Mouse (Mus musculus) liver, postnatal 0 days (tissue): ENCODE measurements around the gene Agpat1. TPM values are rescaled to one million over a fixed set of nuclear protein-coding genes. Genes with fewer than 3 reads are reported as not detected.

Experiments used
- ATAC-seq: fragments of 200-750 bp; cut with Nextera tagmentation; 2 replicates; pipeline ENCODE4 v1.8.0; 2017; ENCODE audit warnings: mild to moderate bottlenecking, moderate library complexity
- DNase-seq: peaks from one replicate; pipeline ENCODE4 v3.0.0-alpha.2; 2016
- H3K27ac ChIP-seq: fragments of 300-500 bp; sonication (generic); 2 replicates; pipeline ENCODE4 v1.5.1; 2014; ENCODE audit warnings: antibody characterized with exemption, moderate library complexity, mild to moderate bottlenecking, low read depth
- H3K27me3 ChIP-seq: fragments of 300-500 bp; sonication (generic); 2 replicates; pipeline ENCODE4 v1.6.1; 2014; ENCODE audit warnings: low read length, control low read depth, mixed read lengths; ENCODE audit not compliant: insufficient read depth
- H3K36me3 ChIP-seq: fragments of 300-500 bp; sonication (generic); replicated peaks from 2 replicates; pipeline ENCODE4 v1.6.1; 2014; ENCODE audit warnings: mild to moderate bottlenecking, control low read depth, low read length, moderate library complexity, mixed read lengths; ENCODE audit not compliant: insufficient read depth
- H3K4me1 ChIP-seq: fragments of 300-500 bp; sonication (generic); 2 replicates; pipeline ENCODE4 v1.6.1; 2014; ENCODE audit warnings: antibody characterized with exemption, mild to moderate bottlenecking, control low read depth; ENCODE audit not compliant: insufficient read depth
- H3K4me2 ChIP-seq: fragments of 300-500 bp; sonication (generic); 2 replicates; pipeline ENCODE4 v1.6.1; 2014; ENCODE audit warnings: low read depth, mild to moderate bottlenecking, low read length, moderate library complexity, mixed read lengths
- H3K4me3 ChIP-seq: fragments of 300-500 bp; sonication (generic); 2 replicates; pipeline ENCODE4 v1.5.1; 2014; ENCODE audit warnings: low read depth, low read length
- H3K9ac ChIP-seq: fragments of 300-500 bp; sonication (generic); replicated peaks from 2 replicates; pipeline ENCODE4 v1.6.1; 2014; ENCODE audit warnings: mild to moderate bottlenecking, moderate library complexity
- H3K9me3 ChIP-seq: fragments of 300-500 bp; sonication (generic); 2 replicates; pipeline ENCODE4 v1.6.1; 2016; ENCODE audit warnings: mild to moderate bottlenecking, control low read depth, low read length, mixed read lengths
- CTCF ChIP-seq: sonication (generic); IDR thresholded peaks from 2 replicates; pipeline ENCODE4 v1.5.1; 2016; ENCODE audit warnings: antibody characterized with exemption, low read depth
- EP300 ChIP-seq: IDR thresholded peaks from 2 replicates; pipeline ENCODE4 v1.6.1; 2016; ENCODE audit warnings: antibody characterized with exemption, low read depth, mild to moderate bottlenecking
- WGBS: fragments of 180-500 bp; shearing (Covaris S2); extraction: QIAGEN DNeasy Blood & Tissue Kit; methylation state at CpG from one replicate; pipeline ENCODE4 v1.1.7; 2014; ENCODE audit not compliant: insufficient replicate concordance; 5-methylcytosine and 5-hydroxymethylcytosine counted together
- polyA plus RNA-seq: library from polyadenylated mRNA; unstranded; fragments of >200 nt; fragmentation: Nextera tagmentation; extraction: Ambion mirVana; gene quantifications from 2 replicates; pipeline ENCODE4 v1.2.1, GENCODE M21; 2015

Gene Agpat1
- polyA plus RNA-seq, 1 experiment from 2014 or later: 11.1 TPM

- WGBS: under 1% methylated on average over 42 of the region's 45 CpGs
- TF ChIP-seq EP300 (no peak), CTCF (no peak)
- no peaks in the 10 kb centered on the region; the same call in 1 of the 2 replicates for H3K9me3 ChIP-seq
Observed at GRCm38 (mm10) chr17:34627093-34627942, 23.3 kb downstream of the Agpat1 start.

GRCm38 (mm10) chr17:34627943-34628643 is 24.0 kb downstream of the Agpat1 start, which contains the start of gene Ppt2:
Ppt2 (minus strand) TSS chr17:34628510.
- peaks cover 43% of the 10 kb centered on the region for H3K27me3 ChIP-seq
- DNase-seq: peak; percentile 63
- 0 out of 2 replicates have a peak, but pooled peaks have one; percentile 26 for ATAC-seq
- peak within 1 kb of the TSS; percentile 92 for H3K4me2 ChIP-seq
- H3K9ac ChIP-seq: peak within 1 kb of the TSS; percentile 72
- peak within 1 kb of the TSS; percentile 88 for H3K27ac ChIP-seq
- H3K36me3 ChIP-seq: peaks cover 10% of the 10 kb centered on the region; the same call in 1 of the 2 replicates
- no peaks in the 10 kb centered on the region; the same call in 1 of the 2 replicates for H3K9me3 ChIP-seq
- 5% methylated on average over 28 of the region's 29 CpGs for WGBS
- peaks cover 49% of the 10 kb centered on the region for H3K4me1 ChIP-seq
- peak within 1 kb of the TSS; percentile 66 for H3K4me3 ChIP-seq
- TF ChIP-seq CTCF: no peak
- TF ChIP-seq EP300: no peak

More at GRCm38 (mm10) chr17:34627093-34627942, 23.3 kb downstream of the Agpat1 start:
- Histone ChIP-seq H3K4me3 (peak overlapping the region; percentile 66), H3K36me3 (peaks cover 16% of the 10 kb centered on the region), H3K27me3 (peaks cover 41% of the 10 kb centered on the region), H3K4me2 (peak overlapping the region; percentile 92), H3K9ac (peak overlapping the region; percentile 72), H3K4me1 (peaks cover 49% of the 10 kb centered on the region), H3K27ac (peak overlapping the region; percentile 88)
- peak; percentile 89 for DNase-seq
- peak; percentile 86 for ATAC-seq

- no peak for DNase-seq
Observed at GRCm38 (mm10) chr17:34628644-34628967, 24.5 kb downstream of the Agpat1 start.

GRCm38 (mm10) chr17:34629221-34629751 is 25.2 kb downstream of the Agpat1 start, which contains the start of gene Prrt1:
Prrt1 (plus strand) TSS chr17:34629533.
- Histone ChIP-seq H3K4me2 (peak within 1 kb of the TSS; percentile 92), H3K36me3 (peaks cover 6% of the 10 kb centered on the region; the same call in 1 of the 2 replicates), H3K27ac (peak within 1 kb of the TSS; percentile 88; the same call in 1 of the 2 replicates), H3K4me3 (peak within 1 kb of the TSS; percentile 66), H3K4me1 (peaks cover 49% of the 10 kb centered on the region), H3K27me3 (peaks cover 43% of the 10 kb centered on the region), H3K9ac (peak within 1 kb of the TSS; percentile 72; the same call in 1 of the 2 replicates), H3K9me3 (no peaks in the 10 kb centered on the region; the same call in 1 of the 2 replicates)
- ATAC-seq: no peak
- TF ChIP-seq CTCF (no peak), EP300 (no peak)
- 15% methylated on average over 16 of the region's 16 CpGs for WGBS
- DNase-seq: no peak

More at GRCm38 (mm10) chr17:34628644-34628967, 24.5 kb downstream of the Agpat1 start:
- peak overlapping the region; percentile 66 for H3K4me3 ChIP-seq
- H3K27me3 ChIP-seq: peaks cover 43% of the 10 kb centered on the region
- H3K9me3 ChIP-seq: no peaks in the 10 kb centered on the region; the same call in 1 of the 2 replicates
- peak overlapping the region; percentile 88; the same call in 1 of the 2 replicates for H3K27ac ChIP-seq
- no peak for ATAC-seq
- peaks cover 6% of the 10 kb centered on the region; the same call in 1 of the 2 replicates for H3K36me3 ChIP-seq
- 53% methylated on average over 5 of the region's 5 CpGs for WGBS
- H3K4me1 ChIP-seq: peaks cover 49% of the 10 kb centered on the region
- H3K4me2 ChIP-seq: peak overlapping the region; percentile 92
- peak overlapping the region; percentile 72; the same call in 1 of the 2 replicates for H3K9ac ChIP-seq
- TF ChIP-seq EP300 (no peak), CTCF (no peak)

DNA sequence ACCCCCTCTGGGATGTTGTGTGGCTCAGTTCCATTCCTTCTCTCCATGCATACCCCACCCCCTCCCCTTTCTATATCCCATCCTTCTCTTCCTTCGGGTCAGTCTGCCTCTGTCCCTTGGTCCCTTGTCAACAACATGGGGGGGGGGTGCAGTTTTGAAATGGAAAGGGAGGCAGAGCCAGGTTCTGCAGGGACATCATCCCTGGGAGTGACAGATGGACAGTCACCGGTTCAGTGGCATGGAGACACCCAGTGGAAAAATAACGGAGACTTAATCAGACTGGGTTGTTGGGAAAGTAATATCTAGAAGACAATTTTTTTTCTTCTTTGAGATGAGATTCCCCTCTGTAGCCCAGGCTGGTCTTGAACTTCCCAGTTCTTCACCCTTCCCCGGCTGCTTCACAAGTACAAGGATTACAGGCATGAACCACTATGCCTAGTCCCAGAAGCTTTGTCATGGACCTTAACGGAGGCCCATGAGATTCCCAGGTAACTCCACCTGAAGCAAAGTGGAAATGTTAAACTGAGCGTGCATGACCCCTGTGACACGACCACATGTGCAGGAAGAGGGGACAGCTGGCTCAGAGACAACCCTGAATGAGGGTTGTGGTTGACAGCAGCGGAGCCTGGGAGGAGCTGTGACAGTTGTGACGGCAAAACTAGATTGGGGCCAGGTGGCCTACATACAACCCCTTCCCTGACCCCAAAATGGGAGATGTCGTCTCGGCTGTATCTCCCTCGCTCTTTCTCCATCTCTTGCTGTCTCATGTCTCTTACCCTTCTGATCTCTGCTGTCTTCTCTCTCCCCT is 25.9 kb downstream of the Agpat1 start:
- DNase-seq (no peak), ATAC-seq (no peak)
- Histone ChIP-seq H3K9me3 (no peaks in the 10 kb centered on the region; the same call in 1 of the 2 replicates), H3K27me3 (peaks cover 43% of the 10 kb centered on the region), H3K4me2 (no peak overlapping the region), H3K36me3 (peaks cover 5% of the 10 kb centered on the region; the same call in 1 of the 2 replicates), H3K27ac (no peak overlapping the region), H3K4me3 (no peak overlapping the region), H3K4me1 (peaks cover 49% of the 10 kb centered on the region), H3K9ac (no peak overlapping the region)
- 21% methylated on average over 12 of the region's 12 CpGs for WGBS
- TF ChIP-seq CTCF (no peak), EP300 (no peak)
